Mouse (Mus musculus): ENCODE measurements around the gene Numbl.
A peak's percentile ranks its signal among the peaks of the same experiment; 100 is the strongest.

Gene Numbl

DNA sequence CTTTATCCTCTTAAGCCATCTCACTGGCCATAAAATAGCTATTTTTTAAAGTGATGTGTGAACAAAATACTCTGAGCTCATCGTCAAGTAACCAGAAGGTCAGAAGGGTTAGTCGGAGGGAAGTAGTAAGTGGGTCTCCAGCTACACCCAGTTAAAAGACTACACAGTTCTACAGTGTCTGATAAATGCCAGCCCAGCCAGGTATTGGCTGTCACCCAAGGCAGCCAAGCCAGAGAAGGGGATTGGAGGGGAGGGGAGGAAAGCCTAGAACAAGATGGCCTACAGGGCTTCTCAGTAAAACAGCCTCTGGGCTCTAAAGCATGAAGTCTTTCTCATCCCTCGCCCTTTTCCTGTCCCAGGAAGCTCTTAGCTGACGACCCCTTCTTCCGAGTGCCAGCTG is 8.3 kb upstream of the Numbl start:
- no peak for DNase-seq (ENCODE audit: extremely low spot score, low read depth, low spot score)

DNA sequence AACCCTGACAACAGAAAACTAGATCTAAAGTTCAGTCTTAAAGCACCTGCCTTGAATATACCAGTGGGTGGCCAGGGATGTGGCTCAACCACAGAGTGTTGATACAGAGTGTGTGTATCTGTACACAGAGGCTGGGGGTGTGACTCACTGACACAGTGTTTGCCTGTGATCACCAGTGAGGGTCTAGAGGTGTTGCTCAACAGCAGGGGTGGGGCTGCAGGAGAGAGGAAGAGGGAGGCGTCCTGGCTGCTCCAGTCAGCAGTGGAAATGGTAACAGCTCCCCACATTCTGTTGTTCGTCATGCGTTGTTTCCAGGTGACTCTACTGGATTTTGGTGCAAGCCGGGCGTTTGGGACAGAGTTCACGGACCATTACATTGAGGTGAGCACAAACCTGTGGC is 6.3 kb upstream of the Numbl start:
- DNase-seq (ENCODE audit: extremely low spot score, low read depth, low spot score): no peak

- no peak for DNase-seq (ENCODE audit: extremely low spot score, low read depth, low spot score)
Measured at GRCm38 (mm10) chr7:27255721-27256120, 2.5 kb upstream of the Numbl start.

DNA sequence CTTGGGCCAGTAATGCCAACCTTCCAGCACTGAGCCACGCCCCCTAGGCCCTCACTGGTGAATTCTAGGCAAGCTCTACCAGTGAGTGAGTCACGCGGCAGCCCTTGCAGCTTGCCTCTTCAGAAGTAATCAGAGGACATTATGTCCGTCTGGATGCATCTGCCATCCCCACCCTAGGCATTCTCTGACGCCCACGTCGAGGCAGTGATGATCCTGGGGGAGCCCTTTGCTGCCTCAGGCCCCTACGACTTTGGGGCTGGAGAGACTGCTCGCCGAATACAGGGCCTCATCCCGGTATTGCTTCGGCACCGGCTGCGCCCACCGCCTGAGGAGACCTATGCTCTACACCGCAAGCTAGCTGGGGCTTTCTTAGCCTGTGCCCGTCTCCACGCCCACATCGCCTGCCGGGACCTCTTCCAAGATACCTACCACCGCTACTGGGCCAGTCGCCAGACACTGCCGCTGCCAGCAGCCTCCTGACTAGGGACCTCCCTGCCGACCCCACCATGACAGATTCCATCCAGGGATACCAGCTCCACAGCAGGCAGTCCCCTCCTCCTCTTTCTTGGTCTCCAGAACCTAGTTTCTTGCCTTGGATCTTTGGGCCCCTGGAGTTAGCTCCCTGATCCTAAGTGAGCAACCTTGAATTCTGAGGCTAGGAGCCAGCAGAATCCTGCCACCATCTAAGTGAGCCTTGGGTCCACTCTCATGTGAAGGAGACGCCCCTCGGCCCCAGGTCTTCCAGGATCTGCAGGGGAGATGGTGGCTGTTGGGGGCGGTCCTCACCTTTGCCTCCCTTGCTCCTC is 984 bp upstream of the Numbl start:
- no peak for DNase-seq (ENCODE audit: extremely low spot score, low read depth, low spot score)

- no peak for DNase-seq (ENCODE audit: extremely low spot score, low read depth, low spot score)
Measured at GRCm38 (mm10) chr7:27257852-27258204, 405 bp upstream of the Numbl start.

- DNase-seq (ENCODE audit: extremely low spot score, low read depth, low spot score): no peak
Measured at GRCm38 (mm10) chr7:27259271-27259721, 1.1 kb downstream of the Numbl start.

GRCm38 (mm10) chr7:27259771-27260170 is 1.5 kb downstream of the Numbl start:
- no peak for DNase-seq (ENCODE audit: extremely low spot score, low read depth, low spot score)

DNA sequence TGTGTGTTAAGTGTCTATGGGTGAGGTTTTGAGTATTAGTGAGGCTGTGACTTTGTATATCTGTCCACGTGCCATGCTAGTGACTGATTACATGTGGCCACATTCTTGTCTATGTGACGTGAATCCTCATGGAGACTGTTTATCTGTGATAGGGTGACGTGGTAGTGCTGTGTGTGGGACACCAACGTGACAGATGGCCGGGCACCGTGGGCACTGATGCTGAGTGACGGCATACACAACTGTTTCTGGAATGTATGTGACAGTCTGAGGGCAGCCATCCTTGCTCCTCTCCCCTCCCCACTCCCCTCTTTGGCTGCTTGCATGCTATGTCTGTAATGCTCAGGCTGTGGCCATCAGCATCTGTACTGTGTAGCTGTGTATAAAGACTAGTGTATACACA is 2.6 kb downstream of the Numbl start:
- DNase-seq (ENCODE audit: extremely low spot score, low read depth, low spot score): no peak

DNA sequence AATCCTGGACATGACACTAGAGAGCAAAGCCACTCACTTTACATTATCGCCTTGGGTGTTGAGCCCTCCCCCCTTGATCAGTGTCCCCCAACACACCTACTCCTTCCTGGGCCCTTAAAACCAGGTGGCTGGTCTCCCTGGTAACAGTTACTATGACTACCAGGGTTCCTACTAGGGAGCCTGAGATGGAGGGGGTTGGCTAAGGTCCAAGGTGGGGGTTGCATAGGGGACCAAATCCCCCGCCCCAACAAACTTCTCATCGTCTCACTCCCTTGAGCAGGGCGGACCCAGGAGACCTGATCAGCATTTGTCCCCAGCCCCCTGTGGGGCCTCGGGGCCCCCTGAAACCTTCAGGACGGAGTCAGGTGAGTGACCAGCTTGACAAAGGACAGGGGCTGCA is 3.7 kb downstream of the Numbl start:
- DNase-seq (ENCODE audit: extremely low spot score, low read depth, low spot score): no peak

DNA sequence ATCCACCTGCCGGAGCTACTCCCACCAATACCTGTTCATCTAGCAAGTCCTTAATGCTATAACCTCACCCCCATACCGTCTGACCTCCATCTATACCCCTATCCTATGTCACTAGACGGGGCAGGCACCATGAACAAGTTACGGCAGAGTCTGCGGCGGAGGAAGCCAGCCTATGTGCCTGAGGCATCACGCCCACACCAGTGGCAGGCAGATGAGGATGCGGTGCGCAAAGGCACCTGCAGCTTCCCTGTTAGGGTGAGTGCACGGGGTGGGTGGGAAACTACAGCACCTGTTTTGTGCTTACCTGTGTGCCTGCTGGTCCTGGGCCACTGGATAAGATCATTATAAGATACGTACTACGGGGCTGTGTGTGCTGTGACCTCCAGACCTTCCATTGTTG is 6.5 kb downstream of the Numbl start:
- no peak for DNase-seq (ENCODE audit: extremely low spot score, low read depth, low spot score)

GRCm38 (mm10) chr7:27266515-27267128 is 8.4 kb downstream of the Numbl start:
- DNase-seq (ENCODE audit: extremely low spot score, low read depth, low spot score): no peak

GRCm38 (mm10) chr7:27271423-27271822 is 13.2 kb downstream of the Numbl start:
- DNase-seq (ENCODE audit: extremely low spot score, low read depth, low spot score): no peak

DNA sequence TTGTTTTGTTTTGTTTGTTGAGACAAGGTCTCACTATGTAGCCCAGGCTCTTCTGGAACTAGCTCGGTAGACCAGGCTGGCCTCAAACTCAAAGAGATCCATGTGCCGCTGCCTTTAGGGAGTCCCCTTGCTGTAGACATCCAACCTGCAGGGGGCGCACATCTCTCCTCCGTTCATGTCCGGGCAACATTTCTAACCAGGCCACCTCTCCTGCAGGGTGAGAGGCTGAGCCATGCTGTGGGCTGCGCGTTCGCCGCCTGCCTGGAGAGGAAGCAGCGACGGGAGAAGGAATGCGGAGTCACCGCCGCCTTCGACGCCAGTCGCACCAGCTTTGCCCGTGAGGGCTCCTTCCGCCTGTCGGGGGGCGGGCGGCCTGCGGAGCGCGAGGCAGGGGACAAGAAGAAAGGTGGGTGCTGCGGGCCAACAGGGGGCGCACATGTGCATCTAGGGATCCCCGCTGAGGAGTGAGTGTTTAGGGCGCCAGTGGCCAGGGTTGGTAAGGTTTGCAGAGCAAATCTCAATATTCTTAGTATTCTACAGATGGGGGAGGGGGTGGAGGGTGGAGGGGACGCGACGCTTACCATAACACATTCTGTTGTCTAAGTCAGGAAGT is 15.6 kb downstream of the Numbl start:
- DNase-seq (ENCODE audit: extremely low spot score, low read depth, low spot score): no peak

DNA sequence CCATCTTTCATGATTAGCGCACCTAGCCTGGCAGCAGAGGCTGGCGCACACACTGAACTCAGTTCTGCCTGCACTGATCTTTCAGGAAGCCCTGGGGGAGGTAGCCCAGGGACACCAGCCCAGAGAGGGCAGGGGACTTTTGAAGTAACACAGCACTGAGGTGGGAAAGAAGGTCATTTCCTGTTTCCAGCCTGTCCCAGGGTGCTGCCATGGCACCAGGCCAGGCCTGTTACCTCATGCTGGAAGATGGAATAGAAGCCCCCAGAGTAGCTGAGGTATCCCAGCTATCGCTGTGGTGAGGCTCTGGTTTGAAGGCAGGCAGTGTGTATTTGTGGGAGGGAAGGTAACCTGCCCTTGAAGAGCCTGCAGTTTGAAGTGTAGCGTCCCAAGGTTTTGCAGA is 16.7 kb downstream of the Numbl start:
- no peak for DNase-seq (ENCODE audit: extremely low spot score, low read depth, low spot score)

GRCm38 (mm10) chr7:27276021-27276420 is 17.8 kb downstream of the Numbl start:
- no peak for DNase-seq (ENCODE audit: extremely low spot score, low read depth, low spot score)

- no peak for DNase-seq (ENCODE audit: extremely low spot score, low read depth, low spot score)
Measured at GRCm38 (mm10) chr7:27277191-27277590, 19.0 kb downstream of the Numbl start.

- no peak for DNase-seq (ENCODE audit: extremely low spot score, low read depth, low spot score)
Measured at GRCm38 (mm10) chr7:27281717-27282116, 23.5 kb downstream of the Numbl start.

DNA sequence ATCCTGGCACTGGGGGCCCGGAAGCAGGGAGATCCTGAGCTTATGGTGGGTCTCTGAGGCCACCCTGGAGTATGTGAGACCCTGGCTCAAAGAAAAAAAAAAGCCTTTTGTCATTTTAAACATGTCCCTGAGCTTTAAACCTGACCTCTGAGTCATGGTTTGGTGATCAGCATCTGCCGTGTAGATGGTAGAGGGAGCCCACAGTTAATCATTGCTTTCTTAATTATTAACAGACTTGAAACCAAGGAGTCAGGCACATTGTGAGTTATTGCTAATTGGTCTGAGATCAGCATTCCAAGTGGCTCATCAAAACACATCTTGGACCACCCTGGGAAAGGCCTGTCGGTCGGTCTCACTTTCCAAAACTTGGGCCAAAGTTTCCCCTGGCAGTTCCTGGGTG is 24.0 kb downstream of the Numbl start:
- no peak for DNase-seq (ENCODE audit: extremely low spot score, low read depth, low spot score)

DNA sequence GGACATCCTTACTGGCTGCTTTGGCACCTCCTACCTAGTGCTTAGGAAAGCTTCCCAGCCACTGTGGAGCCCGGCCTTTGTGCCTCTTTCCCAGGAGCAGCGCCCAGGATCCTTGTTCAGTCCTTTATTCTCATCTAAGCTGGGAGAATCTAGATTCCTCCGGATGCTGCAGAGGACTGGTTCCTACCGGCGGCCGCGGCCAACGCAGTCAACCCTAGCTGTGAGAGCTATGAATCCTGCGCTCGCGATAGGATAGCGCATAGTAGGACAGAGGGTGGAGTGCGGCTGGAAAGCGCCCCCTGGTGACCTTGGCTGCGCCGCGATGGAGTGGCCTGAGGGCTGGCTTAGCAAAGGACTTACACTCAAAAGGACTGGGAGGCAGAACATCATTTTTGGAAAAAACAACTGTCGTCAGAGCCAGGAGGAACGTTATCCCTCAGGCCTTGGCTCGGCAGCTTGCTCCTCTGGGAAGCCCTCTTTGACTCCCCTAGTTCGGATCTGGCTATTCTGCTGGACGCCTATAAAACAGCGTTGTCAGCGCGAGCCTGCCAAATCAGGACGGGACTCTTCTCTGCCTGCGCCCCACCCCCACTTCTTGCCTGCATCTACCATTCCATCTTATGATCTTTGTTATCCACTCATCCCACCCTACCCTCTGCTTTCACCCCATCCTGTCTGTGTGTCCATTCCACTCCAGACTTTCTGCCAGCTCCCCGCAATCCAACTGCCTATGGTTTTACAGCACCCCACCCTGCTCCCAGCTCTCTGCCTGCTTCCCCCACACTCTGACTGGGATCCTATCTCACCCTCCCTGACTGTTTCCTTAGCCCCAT is 26.8 kb downstream of the Numbl start:
- DNase-seq (ENCODE audit: extremely low spot score, low read depth, low spot score): no peak

- DNase-seq (ENCODE audit: extremely low spot score, low read depth, low spot score): peak; percentile 37
Measured at GRCm38 (mm10) chr7:27285698-27286066, 27.4 kb downstream of the Numbl start.

DNA sequence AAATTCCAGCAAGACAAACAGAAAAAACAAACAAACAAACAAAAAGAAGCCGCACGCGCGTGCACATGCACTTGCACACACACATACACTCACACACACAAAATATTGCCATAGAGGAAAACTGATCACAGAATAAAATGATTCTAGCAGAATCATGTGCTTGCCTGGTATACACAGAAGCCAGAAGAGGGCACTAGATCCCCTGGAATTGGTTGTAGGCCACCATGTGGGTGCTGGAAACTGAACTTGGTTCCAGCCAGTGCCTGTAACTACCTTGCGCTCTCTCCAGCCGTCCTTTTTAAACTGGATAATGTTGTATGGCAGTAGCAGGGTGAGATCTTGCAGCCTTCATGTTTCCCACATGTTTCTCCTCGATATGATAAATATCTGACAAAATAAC is 30.5 kb downstream of the Numbl start:
- DNase-seq (ENCODE audit: extremely low spot score, low read depth, low spot score): no peak

- DNase-seq (ENCODE audit: extremely low spot score, low read depth, low spot score): no peak
Measured at GRCm38 (mm10) chr7:27290555-27290954, 32.3 kb downstream of the Numbl start.

Measured in hindlimb bud, embryonic 11.5 days (tissue).